Mouse (Mus musculus): ENCODE data around the gene Gga1. TPM values are rescaled to one million over a fixed set of nuclear protein-coding genes. Genes with fewer than 3 reads are reported as not detected.
"Not testable (repeated sequence)": the region's sequence is repeated elsewhere in the genome, so short reads cannot be mapped to it uniquely, and the experiment has no call there.

The Gga1 gene
- polyA plus RNA-seq, 1 experiment from 2014 or later: 19.6 TPM

DNA sequence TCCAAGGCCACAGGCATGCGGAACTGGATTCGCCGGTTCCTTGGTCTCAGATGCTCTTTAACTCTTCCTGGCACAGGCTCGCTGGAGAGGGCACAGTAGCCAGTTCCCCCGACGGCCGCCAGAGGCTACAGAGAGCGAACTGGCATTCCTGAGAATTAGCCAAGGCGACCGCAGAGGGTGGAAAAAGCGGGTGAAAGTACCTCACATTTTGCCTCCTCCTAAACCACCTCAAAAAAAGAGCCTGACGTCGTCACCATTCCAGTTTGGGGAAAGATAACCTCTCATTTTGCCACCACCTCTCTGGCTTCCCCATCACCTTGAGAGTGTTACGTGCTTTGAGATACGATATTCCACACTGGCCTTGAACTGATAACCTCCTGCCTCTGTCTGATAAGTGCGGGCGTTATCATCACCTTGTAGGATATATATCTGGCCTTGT lies 713 bp upstream of the Gga1 start:
- H3K9me3 ChIP-seq (replicated peaks; ENCODE audit: control insufficient read depth, low read length): no peaks in the 10 kb centered on the region
- H3K27me3 ChIP-seq (ENCODE audit: control insufficient read depth, insufficient read depth, low read depth, low read length): no peaks in the 10 kb centered on the region
- H3K27ac ChIP-seq (ENCODE audit: low read length): peak overlapping the region; percentile 96
- H3K9ac ChIP-seq (ENCODE audit: low read depth, low read length): peak overlapping the region; percentile 88
- peak; percentile 33; the same call in 1 of the 2 replicates for ATAC-seq (ENCODE audit: low read depth)
- H3K4me1 ChIP-seq (ENCODE audit: control insufficient read depth, low read depth, low read length): peaks cover 25% of the 10 kb centered on the region
- WGBS (ENCODE audit: insufficient replicate concordance): 0% methylated on average over 17 of the region's 17 CpGs
- H3K36me3 ChIP-seq (ENCODE audit: control insufficient read depth, insufficient read depth): no peaks in the 10 kb centered on the region
- H3K4me3 ChIP-seq (ENCODE audit: low read depth, low read length): peak overlapping the region; percentile 89
- H3K4me2 ChIP-seq (ENCODE audit: low read depth, low read length): peak overlapping the region; percentile 93

DNA sequence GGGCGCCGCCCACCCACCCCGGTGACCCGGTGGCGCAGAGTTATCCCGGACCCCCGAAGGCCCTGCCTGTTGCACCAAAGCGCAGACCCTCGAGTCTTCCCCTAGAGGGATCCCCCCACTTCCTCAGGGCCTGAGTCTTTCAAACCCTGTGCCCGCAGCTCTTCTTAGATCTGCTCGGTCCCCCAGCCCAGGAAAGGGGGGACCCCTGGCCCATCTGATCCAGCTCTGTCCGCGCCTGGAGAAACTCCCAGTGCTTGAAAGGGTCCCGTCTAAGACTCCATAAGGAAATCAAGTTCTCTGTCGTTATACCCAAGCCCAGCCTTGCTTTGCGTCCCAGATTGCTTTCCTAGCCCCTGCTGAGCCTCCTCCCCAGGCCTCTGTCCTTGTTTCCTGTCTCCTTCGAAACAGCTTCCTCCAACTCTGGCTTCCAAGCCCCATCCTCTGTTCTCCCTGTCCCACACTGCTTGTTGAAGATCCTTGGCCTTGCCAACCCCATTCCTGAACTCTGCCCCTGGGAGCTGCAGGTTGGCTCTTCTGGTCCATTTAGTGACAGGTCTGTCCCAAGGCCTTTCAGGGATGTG lies 910 bp downstream of the Gga1 start:
- ATAC-seq (ENCODE audit: low read depth): no peak
- Histone ChIP-seq H3K4me1 (ENCODE audit: control insufficient read depth, low read depth, low read length) (peaks cover 25% of the 10 kb centered on the region), H3K9me3 (replicated peaks; ENCODE audit: control insufficient read depth, low read length) (no peaks in the 10 kb centered on the region), H3K4me2 (ENCODE audit: low read depth, low read length) (peak overlapping the region; percentile 93), H3K9ac (ENCODE audit: low read depth, low read length) (peak overlapping the region; percentile 88), H3K36me3 (ENCODE audit: control insufficient read depth, insufficient read depth) (peaks cover 6% of the 10 kb centered on the region), H3K27ac (ENCODE audit: low read length) (peak overlapping the region; percentile 96), H3K27me3 (ENCODE audit: control insufficient read depth, insufficient read depth, low read depth, low read length) (no peaks in the 10 kb centered on the region), H3K4me3 (ENCODE audit: low read depth, low read length) (peak overlapping the region; percentile 89)
- under 1% methylated on average over 17 of the region's 17 CpGs for WGBS (ENCODE audit: insufficient replicate concordance)

GRCm38 (mm10) chr15:78878792-78879516 lies 2.0 kb downstream of the Gga1 start:
- not testable (repeated sequence) for H3K4me3 ChIP-seq (ENCODE audit: low read depth, low read length); ATAC-seq (ENCODE audit: low read depth); H3K9me3 ChIP-seq (replicated peaks; ENCODE audit: control insufficient read depth, low read length); H3K9ac ChIP-seq (ENCODE audit: low read depth, low read length); H3K27me3 ChIP-seq (ENCODE audit: control insufficient read depth, insufficient read depth, low read depth, low read length)
- WGBS (ENCODE audit: insufficient replicate concordance): 29% methylated on average over 7 of the region's 7 CpGs
- Histone ChIP-seq H3K4me2 (ENCODE audit: low read depth, low read length) (peak overlapping the region; percentile 93; the same call in 1 of the 2 replicates), H3K36me3 (ENCODE audit: control insufficient read depth, insufficient read depth) (peaks cover 15% of the 10 kb centered on the region), H3K27ac (ENCODE audit: low read length) (peak overlapping the region; percentile 11; the same call in 1 of the 2 replicates), H3K4me1 (ENCODE audit: control insufficient read depth, low read depth, low read length) (peaks cover 25% of the 10 kb centered on the region)

DNA sequence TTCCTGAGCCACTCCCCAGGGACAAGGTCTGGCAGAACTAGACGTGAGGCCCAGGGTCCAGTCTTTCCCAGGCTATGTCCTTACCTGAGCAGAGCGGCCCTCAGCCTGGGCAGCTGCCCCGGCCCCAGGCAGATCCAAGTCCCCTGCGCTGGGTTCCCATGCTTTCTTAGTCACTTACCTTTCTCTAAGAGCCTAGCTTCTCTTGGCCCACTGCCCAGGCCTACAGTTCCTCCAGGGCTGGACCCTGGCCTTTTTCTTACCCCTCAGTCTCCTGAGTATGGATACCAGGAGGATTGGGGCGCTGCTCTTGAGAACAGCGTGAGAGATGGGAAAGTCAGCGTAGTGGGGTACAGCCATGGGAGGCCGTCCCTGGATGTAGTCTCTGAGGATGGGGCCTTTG lies 3.4 kb downstream of the Gga1 start:
- Histone ChIP-seq H3K4me3 (ENCODE audit: low read depth, low read length) (no peak overlapping the region), H3K4me2 (ENCODE audit: low read depth, low read length) (no peak overlapping the region), H3K36me3 (ENCODE audit: control insufficient read depth, insufficient read depth) (peaks cover 18% of the 10 kb centered on the region), H3K9me3 (replicated peaks; ENCODE audit: control insufficient read depth, low read length) (no peaks in the 10 kb centered on the region), H3K4me1 (ENCODE audit: control insufficient read depth, low read depth, low read length) (peaks cover 25% of the 10 kb centered on the region), H3K27ac (ENCODE audit: low read length) (no peak overlapping the region), H3K9ac (ENCODE audit: low read depth, low read length) (no peak overlapping the region), H3K27me3 (ENCODE audit: control insufficient read depth, insufficient read depth, low read depth, low read length) (no peaks in the 10 kb centered on the region)
- 84% methylated on average over 8 of the region's 8 CpGs for WGBS (ENCODE audit: insufficient replicate concordance)
- no peak for ATAC-seq (ENCODE audit: low read depth)

DNA sequence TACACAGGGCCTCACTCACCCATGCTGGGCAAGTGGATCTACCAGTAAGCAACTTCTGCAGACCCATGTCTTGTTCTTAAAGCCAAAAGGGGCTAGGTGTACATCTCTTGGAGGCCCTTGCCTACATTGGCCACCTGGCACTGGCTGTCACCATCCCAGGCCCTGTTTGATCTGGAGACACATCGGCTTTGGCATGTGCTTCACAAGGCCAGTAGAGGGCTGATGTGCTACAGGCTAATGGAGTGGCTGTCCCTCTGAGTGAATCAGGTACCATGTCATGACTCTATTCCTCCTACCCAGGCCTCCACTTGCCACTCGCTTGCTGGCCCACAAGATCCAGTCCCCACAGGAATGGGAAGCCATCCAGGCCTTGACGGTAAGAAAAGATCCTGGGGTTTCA lies 4.8 kb downstream of the Gga1 start:
- no peaks in the 10 kb centered on the region for H3K9me3 ChIP-seq (replicated peaks; ENCODE audit: control insufficient read depth, low read length)
- no peaks in the 10 kb centered on the region for H3K27me3 ChIP-seq (ENCODE audit: control insufficient read depth, insufficient read depth, low read depth, low read length)
- H3K4me3 ChIP-seq (ENCODE audit: low read depth, low read length): no peak overlapping the region
- peaks cover 26% of the 10 kb centered on the region for H3K36me3 ChIP-seq (ENCODE audit: control insufficient read depth, insufficient read depth)
- no peak for ATAC-seq (ENCODE audit: low read depth)
- H3K27ac ChIP-seq (ENCODE audit: low read length): no peak overlapping the region
- no peak overlapping the region for H3K9ac ChIP-seq (ENCODE audit: low read depth, low read length)
- WGBS (ENCODE audit: insufficient replicate concordance): 77% methylated on average over 3 of the region's 3 CpGs
- H3K4me2 ChIP-seq (ENCODE audit: low read depth, low read length): no peak overlapping the region
- H3K4me1 ChIP-seq (ENCODE audit: control insufficient read depth, low read depth, low read length): peaks cover 13% of the 10 kb centered on the region

GRCm38 (mm10) chr15:78889401-78889853 lies 12.4 kb downstream of the Gga1 start:
- H3K9ac ChIP-seq (ENCODE audit: low read depth, low read length): peak overlapping the region; percentile 1; the same call in 1 of the 2 replicates

GRCm38 (mm10) chr15:78892440-78892839 lies 15.4 kb downstream of the Gga1 start:
- 49% methylated on average over 7 of the region's 7 CpGs for WGBS (ENCODE audit: insufficient replicate concordance)
- no peaks in the 10 kb centered on the region for H3K27me3 ChIP-seq (ENCODE audit: control insufficient read depth, insufficient read depth, low read depth, low read length)
- peaks cover 62% of the 10 kb centered on the region for H3K4me1 ChIP-seq (ENCODE audit: control insufficient read depth, low read depth, low read length)
- H3K4me3 ChIP-seq (ENCODE audit: low read depth, low read length): no peak overlapping the region
- no peak for ATAC-seq (ENCODE audit: low read depth)
- H3K9ac ChIP-seq (ENCODE audit: low read depth, low read length): no peak overlapping the region
- no peak overlapping the region for H3K4me2 ChIP-seq (ENCODE audit: low read depth, low read length)
- H3K36me3 ChIP-seq (ENCODE audit: control insufficient read depth, insufficient read depth): peaks cover 5% of the 10 kb centered on the region
- no peak overlapping the region for H3K27ac ChIP-seq (ENCODE audit: low read length)
- H3K9me3 ChIP-seq (replicated peaks; ENCODE audit: control insufficient read depth, low read length): no peaks in the 10 kb centered on the region

More at GRCm38 (mm10) chr15:78889401-78889853, 12.4 kb downstream of the Gga1 start:
- Histone ChIP-seq H3K4me1 (ENCODE audit: control insufficient read depth, low read depth, low read length) (peaks cover 32% of the 10 kb centered on the region), H3K4me3 (ENCODE audit: low read depth, low read length) (no peak overlapping the region), H3K27me3 (ENCODE audit: control insufficient read depth, insufficient read depth, low read depth, low read length) (no peaks in the 10 kb centered on the region), H3K9me3 (replicated peaks; ENCODE audit: control insufficient read depth, low read length) (no peaks in the 10 kb centered on the region), H3K36me3 (ENCODE audit: control insufficient read depth, insufficient read depth) (peaks cover 18% of the 10 kb centered on the region), H3K4me2 (ENCODE audit: low read depth, low read length) (no peak overlapping the region), H3K27ac (ENCODE audit: low read length) (no peak overlapping the region)
- ATAC-seq (ENCODE audit: low read depth): peak; percentile 49; the same call in 1 of the 2 replicates
- WGBS (ENCODE audit: insufficient replicate concordance): 36% methylated on average over 13 of the region's 13 CpGs

GRCm38 (mm10) chr15:78894726-78895125 lies 17.7 kb downstream of the Gga1 start:
- Histone ChIP-seq H3K36me3 (ENCODE audit: control insufficient read depth, insufficient read depth) (peaks cover 5% of the 10 kb centered on the region), H3K9ac (ENCODE audit: low read depth, low read length) (no peak overlapping the region), H3K9me3 (replicated peaks; ENCODE audit: control insufficient read depth, low read length) (no peaks in the 10 kb centered on the region), H3K4me1 (ENCODE audit: control insufficient read depth, low read depth, low read length) (peaks cover 73% of the 10 kb centered on the region), H3K4me3 (ENCODE audit: low read depth, low read length) (no peak overlapping the region), H3K27me3 (ENCODE audit: control insufficient read depth, insufficient read depth, low read depth, low read length) (no peaks in the 10 kb centered on the region), H3K27ac (ENCODE audit: low read length) (peak overlapping the region; percentile 60), H3K4me2 (ENCODE audit: low read depth, low read length) (peak overlapping the region; percentile 33; the same call in 1 of the 2 replicates)
- no peak for ATAC-seq (ENCODE audit: low read depth)
- WGBS (ENCODE audit: insufficient replicate concordance): 31% methylated on average over 13 of the region's 13 CpGs

DNA sequence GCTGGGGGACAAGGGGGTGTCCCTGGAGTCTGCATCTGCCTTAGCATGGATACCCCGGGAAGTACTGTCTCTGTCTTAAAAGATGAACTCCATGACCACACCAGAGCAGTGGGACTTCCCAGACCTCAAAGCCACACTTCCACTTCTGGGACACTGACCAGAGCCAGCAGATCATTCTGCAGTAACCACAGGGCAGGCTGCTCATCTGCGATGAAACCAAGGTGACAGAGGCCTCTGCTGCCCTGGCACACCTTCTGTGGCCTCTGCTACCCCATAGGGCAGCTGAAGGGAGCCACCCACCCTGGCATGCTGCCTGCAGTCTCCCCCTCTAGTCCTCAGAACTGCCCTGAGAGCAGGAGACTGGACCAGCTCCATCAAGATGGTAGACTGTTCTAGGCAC lies 18.8 kb downstream of the Gga1 start:
- Histone ChIP-seq H3K27ac (ENCODE audit: low read length) (peak overlapping the region; percentile 54), H3K4me2 (ENCODE audit: low read depth, low read length) (no peak overlapping the region), H3K4me3 (ENCODE audit: low read depth, low read length) (no peak overlapping the region), H3K36me3 (ENCODE audit: control insufficient read depth, insufficient read depth) (peaks cover 5% of the 10 kb centered on the region), H3K9me3 (replicated peaks; ENCODE audit: control insufficient read depth, low read length) (no peaks in the 10 kb centered on the region), H3K4me1 (ENCODE audit: control insufficient read depth, low read depth, low read length) (peaks cover 77% of the 10 kb centered on the region), H3K9ac (ENCODE audit: low read depth, low read length) (no peak overlapping the region), H3K27me3 (ENCODE audit: control insufficient read depth, insufficient read depth, low read depth, low read length) (no peaks in the 10 kb centered on the region)
- 25% methylated on average over 2 of the region's 2 CpGs for WGBS (ENCODE audit: insufficient replicate concordance)
- ATAC-seq (ENCODE audit: low read depth): no peak
